Mouse (Mus musculus) 3134 (cell line): ENCODE data around the gene Nrap.
A peak's percentile ranks its signal among the peaks of the same experiment; 100 is the strongest.

ENCODE experiments used
- DNase-seq: peaks from one replicate; pipeline ENCODE4 v3.0.0-alpha.2; 2011; ENCODE audit warnings: low spot score; ENCODE audit not compliant: insufficient read length; ENCODE audit errors: extremely low read depth

Gene Nrap

GRCm38 (mm10) chr19:56396669-56397621, 7.1 kb upstream of the Nrap start, which contains the start of gene Casp7:
Casp7 (plus strand) TSS chr19:56397129.
- peak; percentile 83 for DNase-seq

- DNase-seq, result no peak
These were observed 6.4 kb upstream of the Nrap start for GRCm38 (mm10) chr19:56396227-56396626.

- no peak for DNase-seq
These were observed 5.5 kb upstream of the Nrap start for GRCm38 (mm10) chr19:56395183-56395935.

- no peak for DNase-seq
These were observed 3.6 kb upstream of the Nrap start for GRCm38 (mm10) chr19:56393311-56393866.

GRCm38 (mm10) chr19:56391307-56392046, 1.6 kb upstream of the Nrap start:
- no peak for DNase-seq

- DNase-seq, result peak; percentile 39
These were observed 661 bp downstream of the Nrap start for GRCm38 (mm10) chr19:56389176-56389575.

GRCm38 (mm10) chr19:56387726-56388302, 2.0 kb downstream of the Nrap start:
- no peak for DNase-seq

- no peak for DNase-seq
These were observed 3.7 kb downstream of the Nrap start for GRCm38 (mm10) chr19:56386095-56386494.

GRCm38 (mm10) chr19:56385546-56385945, 4.3 kb downstream of the Nrap start:
- DNase-seq, result no peak

GRCm38 (mm10) chr19:56381407-56381806, 8.4 kb downstream of the Nrap start:
- DNase-seq, result no peak

- DNase-seq, result no peak
These were observed 9.5 kb downstream of the Nrap start for GRCm38 (mm10) chr19:56380341-56380740.

GRCm38 (mm10) chr19:56378554-56379172, 11.2 kb downstream of the Nrap start:
- DNase-seq, result no peak

- DNase-seq, result no peak
These were observed 11.8 kb downstream of the Nrap start for GRCm38 (mm10) chr19:56378007-56378406.

- peak; percentile 86 for DNase-seq
These were observed 15.8 kb downstream of the Nrap start for GRCm38 (mm10) chr19:56374011-56374410.

- no peak for DNase-seq
These were observed 16.6 kb downstream of the Nrap start for GRCm38 (mm10) chr19:56373246-56373645.

- DNase-seq, result no peak
These were observed 17.6 kb downstream of the Nrap start for GRCm38 (mm10) chr19:56372226-56372625.

GRCm38 (mm10) chr19:56370389-56371150, 19.3 kb downstream of the Nrap start:
- no peak for DNase-seq

GRCm38 (mm10) chr19:56368912-56369311, 20.9 kb downstream of the Nrap start:
- no peak for DNase-seq

GRCm38 (mm10) chr19:56367778-56368177, 22.1 kb downstream of the Nrap start:
- DNase-seq, result peak; percentile 53
